In the genomic region with DNA sequence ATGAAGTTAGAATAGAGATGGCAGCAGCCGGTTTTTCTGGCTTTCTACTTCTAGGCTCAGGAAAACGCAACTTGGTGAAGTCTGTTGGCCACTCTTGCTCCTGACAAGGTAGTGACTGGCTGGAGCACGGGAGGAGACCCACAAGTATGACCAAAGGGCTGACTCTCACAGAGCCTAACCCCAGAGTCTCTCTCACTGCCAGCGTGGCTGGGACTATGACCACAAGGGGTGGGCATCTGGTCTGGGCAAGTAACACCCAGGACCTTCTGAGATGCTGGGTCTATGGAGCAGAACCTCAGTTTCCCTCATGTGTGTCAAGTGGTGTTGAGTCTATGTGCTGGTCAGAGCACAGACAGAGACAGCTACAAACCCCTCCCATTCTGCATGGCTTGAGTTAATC, we compare ENCODE assay signal across 12 mouse cellular contexts. TPM values are rescaled to one million over a fixed set of nuclear protein-coding genes. Genes with fewer than 3 reads are reported as not detected.
DNase-seq lines count a peak whose midpoint lies in the region; ATAC-seq and TF ChIP-seq lines count a peak whose summit lies in the region.
"Had no signal": no experiment of that assay in that cellular context is flagged by ENCODE, and none has a peak within 500 bp of the region (broad histone marks: within the 10 kb centered on the region; RNA-seq: fewer than 3 reads in every experiment).

No protein-coding gene starts in this region.

- H3K9me3 ChIP-seq in heart, embryonic 11.5 days (replicated peaks; ENCODE audit: control insufficient read depth, low read length): no peaks in the 10 kb centered on the region
- no peaks in the 10 kb centered on the region for H3K9me3 ChIP-seq in lung, postnatal 0 days (ENCODE audit: low read length)
- H3K9me3 ChIP-seq in limb, embryonic 13.5 days: no peaks in the 10 kb centered on the region
- no peaks in the 10 kb centered on the region for H3K9me3 ChIP-seq in stomach, embryonic 15.5 days
- no peaks in the 10 kb centered on the region for H3K9me3 ChIP-seq in hindbrain, embryonic 16.5 days (ENCODE audit: control insufficient read depth, low read length)

- peak overlapping the region; percentile 23 for H3K9ac ChIP-seq in heart, embryonic 11.5 days (ENCODE audit: low read depth, low read length)
- no peak overlapping the region for H3K9ac ChIP-seq in lung, postnatal 0 days (replicated peaks; ENCODE audit: low read depth)
- no peak overlapping the region for H3K9ac ChIP-seq in limb, embryonic 13.5 days
- no peak overlapping the region for H3K9ac ChIP-seq in stomach, embryonic 15.5 days
- H3K9ac ChIP-seq in hindbrain, embryonic 16.5 days (ENCODE audit: low read depth, low read length): no peak overlapping the region
- H3K9ac ChIP-seq: hindbrain, embryonic 14.5 days had no signal

- H3K4me1 ChIP-seq in heart, embryonic 11.5 days (ENCODE audit: control insufficient read depth, insufficient read depth, low read length): peaks cover 38% of the 10 kb centered on the region
- H3K4me1 ChIP-seq in lung, postnatal 0 days (ENCODE audit: insufficient read depth, low read depth, low read length): peaks cover 21% of the 10 kb centered on the region; the same call in 1 of the 2 replicates
- H3K4me1 ChIP-seq in limb, embryonic 13.5 days: peaks cover 31% of the 10 kb centered on the region
- peaks cover 42% of the 10 kb centered on the region for H3K4me1 ChIP-seq in stomach, embryonic 15.5 days
- H3K4me1 ChIP-seq in hindbrain, embryonic 16.5 days (ENCODE audit: control insufficient read depth, insufficient read depth, low read depth, low read length): peaks cover 14% of the 10 kb centered on the region

- no peaks in the 10 kb centered on the region for H3K36me3 ChIP-seq in heart, embryonic 11.5 days (ENCODE audit: control insufficient read depth, insufficient read depth, low read length)
- H3K36me3 ChIP-seq in lung, postnatal 0 days (ENCODE audit: insufficient read depth, low read length): no peaks in the 10 kb centered on the region
- H3K36me3 ChIP-seq in limb, embryonic 13.5 days: no peaks in the 10 kb centered on the region
- H3K36me3 ChIP-seq in stomach, embryonic 15.5 days: no peaks in the 10 kb centered on the region
- no peaks in the 10 kb centered on the region for H3K36me3 ChIP-seq in hindbrain, embryonic 16.5 days (ENCODE audit: control insufficient read depth, insufficient read depth, low read length)

- no peak for TF ChIP-seq EP300 in lung, postnatal 0 days (IDR thresholded peaks at IDR 0.05)

- DNase-seq in heart, postnatal 10 days: no peak
- no peak for DNase-seq in lung, postnatal 0 days (ENCODE audit: low spot score)
- DNase-seq in lung, postnatal 36 days: no peak
- no peak for DNase-seq in testis, postnatal 10 days (ENCODE audit: low spot score)

- intact Hi-C loops in heart, postnatal 10 days (cut with DNase I): no loop called here

- H3K27me3 ChIP-seq in heart, embryonic 11.5 days (ENCODE audit: control insufficient read depth, insufficient read depth, low read length): no peaks in the 10 kb centered on the region
- H3K27me3 ChIP-seq in lung, postnatal 0 days (replicated peaks; ENCODE audit: insufficient read depth, low read length): no peaks in the 10 kb centered on the region
- H3K27me3 ChIP-seq in limb, embryonic 13.5 days: 0 out of 2 replicates have a peak, but pooled peaks cover 3% of the 10 kb centered on the region
- H3K27me3 ChIP-seq in stomach, embryonic 15.5 days (replicated peaks): no peaks in the 10 kb centered on the region
- H3K27me3 ChIP-seq in hindbrain, embryonic 16.5 days (replicated peaks; ENCODE audit: control insufficient read depth, insufficient read depth, low read length): no peaks in the 10 kb centered on the region; the same call in 1 of the 2 replicates

- no peak for ATAC-seq in heart, embryonic 11.5 days (replicated peaks; ENCODE audit: insufficient number of reproducible peaks, low FRiP score, low TSS enrichment)
- ATAC-seq in lung, postnatal 0 days: no peak
- no peak for ATAC-seq in limb, embryonic 13.5 days (ENCODE audit: low FRiP score, low read depth)
- ATAC-seq in stomach, embryonic 15.5 days (ENCODE audit: insufficient read depth, low FRiP score, low read depth): no peak
- no peak for ATAC-seq in hindbrain, embryonic 16.5 days

- WGBS in heart, embryonic 11.5 days (ENCODE audit: insufficient replicate concordance): 44% methylated on average over 4 of the region's 4 CpGs
- WGBS in lung, postnatal 0 days: 19% methylated on average over 4 of the region's 4 CpGs
- 49% methylated on average over 4 of the region's 4 CpGs for WGBS in limb, embryonic 13.5 days
- WGBS in stomach, embryonic 15.5 days: 39% methylated on average over 4 of the region's 4 CpGs
- WGBS in hindbrain, embryonic 16.5 days: 64% methylated on average over 4 of the region's 4 CpGs

- H3K27ac ChIP-seq in heart, embryonic 11.5 days (ENCODE audit: low read depth, low read length): peak overlapping the region; percentile 58
- H3K27ac ChIP-seq in lung, postnatal 0 days (ENCODE audit: low read length): peak overlapping the region; percentile 21; the same call in 1 of the 2 replicates
- no peak overlapping the region for H3K27ac ChIP-seq in limb, embryonic 13.5 days
- peak overlapping the region; percentile 91 for H3K27ac ChIP-seq in stomach, embryonic 15.5 days
- H3K27ac ChIP-seq in hindbrain, embryonic 16.5 days (ENCODE audit: low read depth, low read length): no peak overlapping the region
- H3K27ac ChIP-seq: hindbrain, embryonic 14.5 days had no signal

- H3K4me2 ChIP-seq in heart, embryonic 11.5 days: peak overlapping the region; percentile 50
- H3K4me2 ChIP-seq in lung, postnatal 0 days (replicated peaks; ENCODE audit: low read depth, low read length): peak overlapping the region; percentile 8; the same call in 1 of the 2 replicates
- peak overlapping the region; percentile 34; the same call in 1 of the 2 replicates for H3K4me2 ChIP-seq in limb, embryonic 13.5 days (replicated peaks)
- peak overlapping the region; percentile 30 for H3K4me2 ChIP-seq in stomach, embryonic 15.5 days
- H3K4me2 ChIP-seq in hindbrain, embryonic 16.5 days (ENCODE audit: low read length): no peak overlapping the region

- no peak for TF ChIP-seq CTCF in lung, postnatal 0 days (IDR thresholded peaks at IDR 0.05)

- no peak overlapping the region for H3K4me3 ChIP-seq in heart, embryonic 11.5 days (ENCODE audit: low read depth, low read length)
- no peak overlapping the region for H3K4me3 ChIP-seq in lung, postnatal 0 days (ENCODE audit: low read depth, low read length)
- H3K4me3 ChIP-seq in limb, embryonic 13.5 days: no peak overlapping the region
- no peak overlapping the region for H3K4me3 ChIP-seq in stomach, embryonic 15.5 days (replicated peaks)
- H3K4me3 ChIP-seq in hindbrain, embryonic 16.5 days (ENCODE audit: low read length): no peak overlapping the region

RNA-seq across cellular contexts. Expression of a gene that starts 3.1 kb away (rescaled TPM):
- 11.8 TPM in 2 replicates for polyA plus RNA-seq in heart, embryonic 11.5 days (2014; fragmentation: Nextera tagmentation; extraction: Ambion mirVana)
- total RNA-seq in heart, postnatal 10 days (2021): 10 to 100 TPM; 16.5 to 16.7 TPM
- polyA plus RNA-seq in lung, postnatal 0 days (2015; fragmentation: Nextera tagmentation; extraction: Ambion mirVana): 15.5 and 16.1 TPM in 2 replicates
- 14.7 and 16.6 TPM in 2 replicates for polyA plus RNA-seq in limb, embryonic 13.5 days (2015; fragmentation: Nextera tagmentation; extraction: Ambion mirVana)
- 14.5 and 15.2 TPM in 2 replicates for polyA plus RNA-seq in stomach, embryonic 15.5 days (2015; fragmentation: Nextera tagmentation; extraction: Ambion mirVana)
- 11.1 and 22.2 TPM in 2 replicates for polyA plus RNA-seq in hindbrain, embryonic 16.5 days (2015; fragmentation: Nextera tagmentation; extraction: Ambion mirVana)

RNA-seq across cellular contexts. Expression of a gene that starts 13.3 kb away (rescaled TPM):
- 0.10 TPM in 1 of 2 replicates, not detected in the other for polyA plus RNA-seq in heart, embryonic 11.5 days (2014; fragmentation: Nextera tagmentation; extraction: Ambion mirVana)
- not detected for total RNA-seq in heart, postnatal 10 days (2021)
- 0.20 and 0.46 TPM in 2 replicates for polyA plus RNA-seq in lung, postnatal 0 days (2015; fragmentation: Nextera tagmentation; extraction: Ambion mirVana)
- 1.00 and 1.2 TPM in 2 replicates for polyA plus RNA-seq in limb, embryonic 13.5 days (2015; fragmentation: Nextera tagmentation; extraction: Ambion mirVana)
- 3.1 and 3.4 TPM in 2 replicates for polyA plus RNA-seq in stomach, embryonic 15.5 days (2015; fragmentation: Nextera tagmentation; extraction: Ambion mirVana)
- not detected in 2 replicates for polyA plus RNA-seq in hindbrain, embryonic 16.5 days (2015; fragmentation: Nextera tagmentation; extraction: Ambion mirVana)
- total RNA-seq: left cerebral cortex, adult 18-20 months; megakaryocyte-erythroid progenitor cell, adult 5-6 weeks had no signal
- polyA plus RNA-seq: hindbrain, embryonic 14.5 days; neural tube, embryonic 11.5 days had no signal

RNA-seq across cellular contexts. Expression of a gene that starts 19.2 kb away (rescaled TPM):
- 347 and 390 TPM in 2 replicates for polyA plus RNA-seq in heart, embryonic 11.5 days (2014; fragmentation: Nextera tagmentation; extraction: Ambion mirVana)
- 100 to 1,000 TPM; 575 to 597 TPM for total RNA-seq in heart, postnatal 10 days (2021)
- 418 and 453 TPM in 2 replicates for polyA plus RNA-seq in lung, postnatal 0 days (2015; fragmentation: Nextera tagmentation; extraction: Ambion mirVana)
- 572 and 605 TPM in 2 replicates for polyA plus RNA-seq in limb, embryonic 13.5 days (2015; fragmentation: Nextera tagmentation; extraction: Ambion mirVana)
- 516 and 531 TPM in 2 replicates for polyA plus RNA-seq in stomach, embryonic 15.5 days (2015; fragmentation: Nextera tagmentation; extraction: Ambion mirVana)
- 271 and 282 TPM in 2 replicates for polyA plus RNA-seq in hindbrain, embryonic 16.5 days (2015; fragmentation: Nextera tagmentation; extraction: Ambion mirVana)

RNA-seq across cellular contexts. Expression of a gene that starts 50.7 kb away (rescaled TPM):
- polyA plus RNA-seq in heart, embryonic 11.5 days (2014; fragmentation: Nextera tagmentation; extraction: Ambion mirVana): 24.0 and 27.5 TPM in 2 replicates
- 10 to 100 TPM; 44.6 to 46.5 TPM for total RNA-seq in heart, postnatal 10 days (2021)
- polyA plus RNA-seq in lung, postnatal 0 days (2015; fragmentation: Nextera tagmentation; extraction: Ambion mirVana): 83.7 and 85.3 TPM in 2 replicates
- polyA plus RNA-seq in limb, embryonic 13.5 days (2015; fragmentation: Nextera tagmentation; extraction: Ambion mirVana): 15.6 and 15.8 TPM in 2 replicates
- 45.6 and 47.5 TPM in 2 replicates for polyA plus RNA-seq in stomach, embryonic 15.5 days (2015; fragmentation: Nextera tagmentation; extraction: Ambion mirVana)
- 2.2 and 3.5 TPM in 2 replicates for polyA plus RNA-seq in hindbrain, embryonic 16.5 days (2015; fragmentation: Nextera tagmentation; extraction: Ambion mirVana)

RNA-seq across cellular contexts. Expression of a gene that starts 58.1 kb away (rescaled TPM):
- polyA plus RNA-seq in heart, embryonic 11.5 days (2014; fragmentation: Nextera tagmentation; extraction: Ambion mirVana): 25.7 and 28.0 TPM in 2 replicates
- total RNA-seq in heart, postnatal 10 days (2021): 1 to 10 TPM; 1.0 to 1.2 TPM
- polyA plus RNA-seq in lung, postnatal 0 days (2015; fragmentation: Nextera tagmentation; extraction: Ambion mirVana): 10.4 and 11.4 TPM in 2 replicates
- 0.06 TPM in 1 of 2 replicates, not detected in the other for polyA plus RNA-seq in limb, embryonic 13.5 days (2015; fragmentation: Nextera tagmentation; extraction: Ambion mirVana)
- 5.5 and 6.0 TPM in 2 replicates for polyA plus RNA-seq in stomach, embryonic 15.5 days (2015; fragmentation: Nextera tagmentation; extraction: Ambion mirVana)
- not detected in 2 replicates for polyA plus RNA-seq in hindbrain, embryonic 16.5 days (2015; fragmentation: Nextera tagmentation; extraction: Ambion mirVana)
- total RNA-seq: left cerebral cortex, adult 18-20 months; megakaryocyte-erythroid progenitor cell, adult 5-6 weeks had no signal

Comparison
In these comparisons a context has a peak if more than half of its experiments do, and no peak if none do; other contexts are left out.
1. H3K27ac ChIP-seq: peak in heart, embryonic 11.5 days (single experiment), lung, postnatal 0 days (single experiment) and stomach, embryonic 15.5 days (single experiment); none in limb, embryonic 13.5 days (single experiment) and hindbrain, embryonic 16.5 days (single experiment).